Mouse (Mus musculus): ENCODE measurements around the gene Grid2ip. TPM values are rescaled to one million over a fixed set of nuclear protein-coding genes. Genes with fewer than 3 reads are reported as not detected.

The Grid2ip gene
- polyA plus RNA-seq, 1 experiment from 2014 or later: 0.54 TPM

DNA sequence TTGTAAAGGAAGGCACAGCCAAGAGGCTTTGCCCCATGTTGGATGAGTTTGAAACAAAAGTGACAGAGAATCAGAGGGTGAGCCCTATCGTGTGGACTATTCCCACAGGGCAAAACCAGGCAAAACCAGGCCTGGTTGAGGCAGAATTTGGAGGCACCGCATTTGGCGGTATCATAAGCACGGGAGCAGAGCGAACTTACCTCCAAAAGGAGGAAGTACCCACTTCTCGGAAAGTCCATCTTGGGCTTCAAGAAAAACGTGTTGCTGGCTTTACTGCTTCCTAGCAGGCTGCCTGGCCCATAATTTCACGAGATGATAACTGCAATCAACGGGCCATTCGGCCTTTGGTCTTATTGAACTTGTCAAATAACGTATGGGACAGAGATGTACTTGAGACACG lies 84.6 kb downstream of the Grid2ip start:
- Histone ChIP-seq H3K27ac (replicated peaks) (no peak overlapping the region), H3K4me3 (no peak overlapping the region), H3K9me3 (no peaks in the 10 kb centered on the region), H3K27me3 (no peaks in the 10 kb centered on the region), H3K4me2 (no peak overlapping the region), H3K36me3 (no peaks in the 10 kb centered on the region), H3K9ac (no peak overlapping the region), H3K4me1 (replicated peaks) (no peaks in the 10 kb centered on the region)
- no peak for ATAC-seq (ENCODE audit: low read depth)
- WGBS: 84% methylated on average over 12 of the region's 12 CpGs

Other genes with a start within 250 kb of the Grid2ip start
- gene Rnf216, start 244.3 kb upstream of the Grid2ip start, polyA plus RNA-seq (2015; fragmentation: Nextera tagmentation; extraction: Ambion mirVana): 33.1 and 36.1 TPM in 2 replicates
- 0.04 TPM in 1 of 2 replicates, not detected in the other for gene Olfr718-ps1, start 209.8 kb upstream of the Grid2ip start, polyA plus RNA-seq (2015; fragmentation: Nextera tagmentation; extraction: Ambion mirVana)
- 14.6 TPM in 2 replicates for gene Rbak, start 176.6 kb upstream of the Grid2ip start, polyA plus RNA-seq (2015; fragmentation: Nextera tagmentation; extraction: Ambion mirVana)
- not detected in 2 replicates for gene Spdye4b, start 176.3 kb upstream of the Grid2ip start, polyA plus RNA-seq (2015; fragmentation: Nextera tagmentation; extraction: Ambion mirVana)
- gene Spdye4a, start 130.4 kb upstream of the Grid2ip start, polyA plus RNA-seq (2015; fragmentation: Nextera tagmentation; extraction: Ambion mirVana): not detected in 2 replicates
- gene Zfp12, start 122.2 kb upstream of the Grid2ip start, polyA plus RNA-seq (2015; fragmentation: Nextera tagmentation; extraction: Ambion mirVana): 22.0 and 23.6 TPM in 2 replicates
- 10.1 and 10.5 TPM in 2 replicates for gene Zfp316, start 87.3 kb upstream of the Grid2ip start, polyA plus RNA-seq (2015; fragmentation: Nextera tagmentation; extraction: Ambion mirVana)
- 0.10 and 0.11 TPM in 2 replicates for gene Zfp853, start 63.7 kb upstream of the Grid2ip start, polyA plus RNA-seq (2015; fragmentation: Nextera tagmentation; extraction: Ambion mirVana)
- gene E130309D02Rik, start 42.0 kb upstream of the Grid2ip start, polyA plus RNA-seq (2015; fragmentation: Nextera tagmentation; extraction: Ambion mirVana): 35.7 and 38.0 TPM in 2 replicates
- gene Zdhhc4, start 28.1 kb upstream of the Grid2ip start, polyA plus RNA-seq (2015; fragmentation: Nextera tagmentation; extraction: Ambion mirVana): 71.3 and 74.0 TPM in 2 replicates
- gene Kdelr2, start 46.5 kb downstream of the Grid2ip start, polyA plus RNA-seq (2015; fragmentation: Nextera tagmentation; extraction: Ambion mirVana): 161 and 179 TPM in 2 replicates
- gene Daglb, start 107.2 kb downstream of the Grid2ip start, polyA plus RNA-seq (2015; fragmentation: Nextera tagmentation; extraction: Ambion mirVana): 16.9 and 17.0 TPM in 2 replicates
- 437 and 456 TPM in 2 replicates for gene Rac1, start 170.7 kb downstream of the Grid2ip start, polyA plus RNA-seq (2015; fragmentation: Nextera tagmentation; extraction: Ambion mirVana)